In genomic region chr1:172485821-172486220, GRCm38 (mm10) we compare ENCODE assay signal across 13 mouse cellular contexts. TPM values are rescaled to one million over a fixed set of nuclear protein-coding genes. Genes with fewer than 3 reads are reported as not detected.
DNase-seq lines count a peak whose midpoint lies in the region; ATAC-seq and TF ChIP-seq lines count a peak whose summit lies in the region.
"Had no signal": no experiment of that assay in that cellular context is flagged by ENCODE, and none has a peak within 500 bp of the region (broad histone marks: within the 10 kb centered on the region; RNA-seq: fewer than 3 reads in every experiment).

No protein-coding gene starts in this region.

- H3K4me1 ChIP-seq in lung, embryonic 14.5 days (ENCODE audit: insufficient read depth) = peaks cover 8% of the 10 kb centered on the region; the same call in 1 of the 2 replicates
- peaks cover 22% of the 10 kb centered on the region for H3K4me1 ChIP-seq in hindbrain, embryonic 11.5 days (replicated peaks; ENCODE audit: control insufficient read depth, insufficient read depth, low read length)
- peaks cover 53% of the 10 kb centered on the region for H3K4me1 ChIP-seq in limb, embryonic 13.5 days
- peaks cover 72% of the 10 kb centered on the region for H3K4me1 ChIP-seq in neural tube, embryonic 15.5 days

- intact Hi-C loops in heart, postnatal 14 days (cut with DNase I) = no loop called here

- H3K4me3 ChIP-seq in lung, embryonic 14.5 days (ENCODE audit: low read depth, low read length) = no peak overlapping the region
- peak overlapping the region; percentile 15; the same call in 1 of the 2 replicates for H3K4me3 ChIP-seq in hindbrain, embryonic 11.5 days (ENCODE audit: low read depth, low read length)
- no peak overlapping the region for H3K4me3 ChIP-seq in limb, embryonic 13.5 days
- H3K4me3 ChIP-seq in neural tube, embryonic 15.5 days (replicated peaks) = peak overlapping the region; percentile 29

- ATAC-seq in lung, embryonic 14.5 days (ENCODE audit: insufficient read depth) = no peak
- no peak for ATAC-seq in hindbrain, embryonic 11.5 days (ENCODE audit: low FRiP score)
- no peak for ATAC-seq in limb, embryonic 13.5 days (ENCODE audit: low FRiP score, low read depth)
- no peak for ATAC-seq in neural tube, embryonic 15.5 days (ENCODE audit: low FRiP score)
- ATAC-seq: liver, postnatal 0 days had no signal

- H3K36me3 ChIP-seq in lung, embryonic 14.5 days (ENCODE audit: insufficient read depth) = peaks cover 22% of the 10 kb centered on the region; the same call in 1 of the 2 replicates
- no peaks in the 10 kb centered on the region for H3K36me3 ChIP-seq in hindbrain, embryonic 11.5 days (ENCODE audit: control insufficient read depth, insufficient read depth, low read length)
- H3K36me3 ChIP-seq in limb, embryonic 13.5 days = peaks cover 34% of the 10 kb centered on the region
- H3K36me3 ChIP-seq in neural tube, embryonic 15.5 days = no peaks in the 10 kb centered on the region

- H3K27ac ChIP-seq in lung, embryonic 14.5 days (ENCODE audit: low read depth) = no peak overlapping the region
- H3K27ac ChIP-seq in hindbrain, embryonic 11.5 days (ENCODE audit: low read depth, low read length) = peak overlapping the region; percentile 49; the same call in 1 of the 2 replicates
- H3K27ac ChIP-seq in limb, embryonic 13.5 days = no peak overlapping the region
- H3K27ac ChIP-seq in neural tube, embryonic 15.5 days (replicated peaks) = no peak overlapping the region

- no peaks in the 10 kb centered on the region for H3K27me3 ChIP-seq in lung, embryonic 14.5 days (ENCODE audit: insufficient read depth, low read length)
- 0 out of 2 replicates have a peak, but pooled peaks cover under 1% of the 10 kb centered on the region for H3K27me3 ChIP-seq in hindbrain, embryonic 11.5 days (ENCODE audit: control insufficient read depth, insufficient read depth, low read length)
- no peaks in the 10 kb centered on the region for H3K27me3 ChIP-seq in limb, embryonic 13.5 days
- H3K27me3 ChIP-seq in neural tube, embryonic 15.5 days (replicated peaks) = no peaks in the 10 kb centered on the region

- DNase-seq in lung, embryonic 14.5 days = no peak
- no peak for DNase-seq in lung, postnatal 4 days
- DNase-seq in hindbrain, embryonic 11.5 days (ENCODE audit: low spot score) = no peak
- no peak for DNase-seq in T-cell, adult 2 months (ENCODE audit: low spot score)
- no peak for DNase-seq in heart, postnatal 14 days
- DNase-seq in cerebellum, postnatal 25 days = no peak
- DNase-seq: kidney, adult 18-20 months; liver, postnatal 0 days; thymus, adult 2 months had no signal

- 0 out of 2 replicates have a peak overlapping the region, but pooled peaks have one; percentile 9 for H3K9ac ChIP-seq in lung, embryonic 14.5 days
- peak overlapping the region; percentile 40; the same call in 1 of the 2 replicates for H3K9ac ChIP-seq in hindbrain, embryonic 11.5 days (ENCODE audit: low read depth, low read length)
- H3K9ac ChIP-seq in limb, embryonic 13.5 days = peak overlapping the region; percentile 48
- H3K9ac ChIP-seq in neural tube, embryonic 15.5 days (replicated peaks) = peak overlapping the region; percentile 20; the same call in 1 of the 2 replicates
- H3K9ac ChIP-seq: liver, postnatal 0 days had no signal

- no peak overlapping the region; the same call in 1 of the 2 replicates for H3K4me2 ChIP-seq in lung, embryonic 14.5 days
- peak overlapping the region; percentile 86 for H3K4me2 ChIP-seq in hindbrain, embryonic 11.5 days (replicated peaks; ENCODE audit: low read depth, low read length)
- H3K4me2 ChIP-seq in limb, embryonic 13.5 days (replicated peaks) = peak overlapping the region; percentile 72
- H3K4me2 ChIP-seq in neural tube, embryonic 15.5 days = peak overlapping the region; percentile 86
- H3K4me2 ChIP-seq: heart, embryonic 11.5 days had no signal

- no peak for TF ChIP-seq CTCF in lung, embryonic 14.5 days (IDR thresholded peaks at IDR 0.05; ENCODE audit: low read depth)

- 51% methylated on average over 6 of the region's 6 CpGs for WGBS in lung, embryonic 14.5 days
- WGBS in hindbrain, embryonic 11.5 days = 31% methylated on average over 6 of the region's 6 CpGs
- WGBS in limb, embryonic 13.5 days = 18% methylated on average over 6 of the region's 6 CpGs
- WGBS in neural tube, embryonic 15.5 days = 7% methylated on average over 6 of the region's 6 CpGs

- no peaks in the 10 kb centered on the region for H3K9me3 ChIP-seq in lung, embryonic 14.5 days (ENCODE audit: low read depth, low read length)
- H3K9me3 ChIP-seq in hindbrain, embryonic 11.5 days (ENCODE audit: control insufficient read depth, low read length) = no peaks in the 10 kb centered on the region
- H3K9me3 ChIP-seq in limb, embryonic 13.5 days = no peaks in the 10 kb centered on the region
- no peaks in the 10 kb centered on the region for H3K9me3 ChIP-seq in neural tube, embryonic 15.5 days (replicated peaks)

RNA-seq across cellular contexts. Expression of gene Igsf9, which starts 4.2 kb away (rescaled TPM):
- 23.5 and 26.0 TPM in 2 replicates for polyA plus RNA-seq in lung, embryonic 14.5 days (2014; fragmentation: Nextera tagmentation; extraction: Ambion mirVana)
- 38.3 and 47.8 TPM in 2 replicates for polyA plus RNA-seq in hindbrain, embryonic 11.5 days (2014; fragmentation: Nextera tagmentation; extraction: Ambion mirVana)
- polyA plus RNA-seq in limb, embryonic 13.5 days (2015; fragmentation: Nextera tagmentation; extraction: Ambion mirVana) = 47.9 and 53.2 TPM in 2 replicates
- polyA plus RNA-seq in neural tube, embryonic 15.5 days (2015; fragmentation: Nextera tagmentation; extraction: Ambion mirVana) = 38.9 TPM in 2 replicates
- under 1 TPM; 0.49 to 0.76 TPM for total RNA-seq in heart, postnatal 14 days (2021)

RNA-seq across cellular contexts. Expression of gene Slamf9, which starts 10.7 kb away (rescaled TPM):
- polyA plus RNA-seq in lung, embryonic 14.5 days (2014; fragmentation: Nextera tagmentation; extraction: Ambion mirVana) = 0.32 and 1.0 TPM in 2 replicates
- 0.34 and 0.40 TPM in 2 replicates for polyA plus RNA-seq in hindbrain, embryonic 11.5 days (2014; fragmentation: Nextera tagmentation; extraction: Ambion mirVana)
- 0.25 and 0.63 TPM in 2 replicates for polyA plus RNA-seq in limb, embryonic 13.5 days (2015; fragmentation: Nextera tagmentation; extraction: Ambion mirVana)
- 0.36 and 0.38 TPM in 2 replicates for polyA plus RNA-seq in neural tube, embryonic 15.5 days (2015; fragmentation: Nextera tagmentation; extraction: Ambion mirVana)
- total RNA-seq in heart, postnatal 14 days (2021) = 1 to 10 TPM in 1 of 2 experiments, under 1 TPM in 1; 0.98 to 1.1 TPM
- total RNA-seq: MEL had no signal

RNA-seq across cellular contexts. Expression of gene Tagln2, which starts 14.0 kb away (rescaled TPM):
- 395 and 407 TPM in 2 replicates for polyA plus RNA-seq in lung, embryonic 14.5 days (2014; fragmentation: Nextera tagmentation; extraction: Ambion mirVana)
- polyA plus RNA-seq in hindbrain, embryonic 11.5 days (2014; fragmentation: Nextera tagmentation; extraction: Ambion mirVana) = 41.1 and 43.4 TPM in 2 replicates
- 118 and 119 TPM in 2 replicates for polyA plus RNA-seq in limb, embryonic 13.5 days (2015; fragmentation: Nextera tagmentation; extraction: Ambion mirVana)
- polyA plus RNA-seq in neural tube, embryonic 15.5 days (2015; fragmentation: Nextera tagmentation; extraction: Ambion mirVana) = 140 and 198 TPM in 2 replicates
- 100 to 1,000 TPM; 110 to 117 TPM for total RNA-seq in heart, postnatal 14 days (2021)

RNA-seq across cellular contexts. Expression of gene Cfap45, which starts 34.8 kb away (rescaled TPM):
- polyA plus RNA-seq in lung, embryonic 14.5 days (2014; fragmentation: Nextera tagmentation; extraction: Ambion mirVana) = 4.2 and 5.1 TPM in 2 replicates
- polyA plus RNA-seq in hindbrain, embryonic 11.5 days (2014; fragmentation: Nextera tagmentation; extraction: Ambion mirVana) = 3.7 and 4.8 TPM in 2 replicates
- polyA plus RNA-seq in limb, embryonic 13.5 days (2015; fragmentation: Nextera tagmentation; extraction: Ambion mirVana) = 1.0 and 1.7 TPM in 2 replicates
- 3.8 and 4.3 TPM in 2 replicates for polyA plus RNA-seq in neural tube, embryonic 15.5 days (2015; fragmentation: Nextera tagmentation; extraction: Ambion mirVana)
- 1 to 10 TPM in 1 of 2 experiments, under 1 TPM in 1; 0.63 to 2.0 TPM for total RNA-seq in heart, postnatal 14 days (2021)
- total RNA-seq: MEL had no signal

Comparison
In these comparisons a context has a peak if more than half of its experiments do, and no peak if none do; other contexts are left out.
1. H3K4me3 ChIP-seq: peak in hindbrain, embryonic 11.5 days (single experiment) and neural tube, embryonic 15.5 days (single experiment); none in lung, embryonic 14.5 days (single experiment) and limb, embryonic 13.5 days (single experiment).
2. Peak in every context shown above with its lines, with median percentiles within 50 percentile points of each other: H3K9ac ChIP-seq.